Mouse (Mus musculus) testis, adult 2 months (tissue): Measurements from ENCODE around the gene Atg101.

Experiments
- CTCF ChIP-seq: fragments of 200-500 bp; IDR thresholded peaks from 2 replicates; pipeline ENCODE4 v1.5.1; 2012; ENCODE audit warnings: low read depth, mild to moderate bottlenecking, inconsistent platforms, low read length, moderate library complexity; ENCODE audit not compliant: control insufficient read depth, insufficient read depth, insufficient replicate concordance
- POLR2A ChIP-seq: fragments of 200-500 bp; IDR thresholded peaks from 2 replicates; pipeline ENCODE4 v1.6.1; 2012; ENCODE audit warnings: low read depth, mild to moderate bottlenecking, inconsistent platforms, low read length, moderate library complexity; ENCODE audit not compliant: control insufficient read depth

- no peak for TF ChIP-seq POLR2A
- TF ChIP-seq CTCF: no peak
Measured at GRCm38 (mm10) chr15:101312006-101312405, 27.9 kb downstream of the Atg101 start.
